Mouse (Mus musculus) naive thymus-derived CD4-positive, alpha-beta T cell, adult 2 months (primary cell): ENCODE results near the gene Cst9.

Experiments used
- DNase-seq: peaks from one replicate; pipeline ENCODE4 v3.0.0-alpha.2; 2011; ENCODE audit warnings: low read depth

The Cst9 gene

GRCm38 (mm10) chr2:148834912-148835311, at the start of gene Cst9:
TSS of gene Cst9 (plus strand) at chr2:148835147.
- DNase-seq, result no peak

- no peak for DNase-seq
These were observed 45.8 kb upstream of the Cst9 start, which contains the start of gene Cst12 for GRCm38 (mm10) chr2:148789142-148789541. TSS of gene Cst12 (plus strand) at chr2:148789361.

GRCm38 (mm10) chr2:148798485-148798884, 36.5 kb upstream of the Cst9 start, which contains the start of gene Cst8:
TSS of gene Cst8 (plus strand) at chr2:148798785.
- DNase-seq, result no peak

- no peak for DNase-seq
These were observed 33.4 kb upstream of the Cst9 start for GRCm38 (mm10) chr2:148801491-148801921.

GRCm38 (mm10) chr2:148806696-148807095, 28.3 kb upstream of the Cst9 start:
- DNase-seq, result no peak

GRCm38 (mm10) chr2:148819909-148820308, 15.0 kb upstream of the Cst9 start, which contains the start of gene Cst13:
TSS of gene Cst13 (plus strand) at chr2:148820081.
- no peak for DNase-seq

- no peak for DNase-seq
These were observed 9.0 kb upstream of the Cst9 start for GRCm38 (mm10) chr2:148825986-148826385.

- DNase-seq, result no peak
These were observed 3.3 kb downstream of the Cst9 start for GRCm38 (mm10) chr2:148838075-148838777.

- DNase-seq, result no peak
These were observed 4.3 kb downstream of the Cst9 start for GRCm38 (mm10) chr2:148839224-148839623.

GRCm38 (mm10) chr2:148851116-148851906, 16.4 kb downstream of the Cst9 start:
- peak; percentile 53 for DNase-seq

GRCm38 (mm10) chr2:148856630-148857400, 21.9 kb downstream of the Cst9 start:
- DNase-seq, result no peak

GRCm38 (mm10) chr2:148857506-148857905, 22.6 kb downstream of the Cst9 start:
- DNase-seq, result no peak

- DNase-seq, result no peak
These were observed 26.0 kb downstream of the Cst9 start for GRCm38 (mm10) chr2:148860993-148861392.

- no peak for DNase-seq
These were observed 26.7 kb downstream of the Cst9 start for GRCm38 (mm10) chr2:148861693-148862092.

GRCm38 (mm10) chr2:148864966-148865365, 30.0 kb downstream of the Cst9 start, which contains the start of gene 9230104L09Rik:
TSS of gene 9230104L09Rik (minus strand) at chr2:148865038.
- DNase-seq, result no peak

- DNase-seq, result no peak
These were observed 34.0 kb downstream of the Cst9 start for GRCm38 (mm10) chr2:148868959-148869358.

- no peak for DNase-seq
These were observed 35.6 kb downstream of the Cst9 start for GRCm38 (mm10) chr2:148870526-148870925.

GRCm38 (mm10) chr2:148872860-148873259, 37.9 kb downstream of the Cst9 start:
- DNase-seq, result no peak

- peak; percentile 4 for DNase-seq
These were observed 39.3 kb downstream of the Cst9 start for GRCm38 (mm10) chr2:148874224-148874616.

- peak; percentile 40 for DNase-seq
These were observed 39.8 kb downstream of the Cst9 start for GRCm38 (mm10) chr2:148874617-148875334.

- peak; percentile 85 for DNase-seq
These were observed 40.4 kb downstream of the Cst9 start, which contains the start of gene Cst3 for GRCm38 (mm10) chr2:148875335-148875811. TSS of gene Cst3 (minus strand) at chr2:148875692.
